In the genomic region with DNA sequence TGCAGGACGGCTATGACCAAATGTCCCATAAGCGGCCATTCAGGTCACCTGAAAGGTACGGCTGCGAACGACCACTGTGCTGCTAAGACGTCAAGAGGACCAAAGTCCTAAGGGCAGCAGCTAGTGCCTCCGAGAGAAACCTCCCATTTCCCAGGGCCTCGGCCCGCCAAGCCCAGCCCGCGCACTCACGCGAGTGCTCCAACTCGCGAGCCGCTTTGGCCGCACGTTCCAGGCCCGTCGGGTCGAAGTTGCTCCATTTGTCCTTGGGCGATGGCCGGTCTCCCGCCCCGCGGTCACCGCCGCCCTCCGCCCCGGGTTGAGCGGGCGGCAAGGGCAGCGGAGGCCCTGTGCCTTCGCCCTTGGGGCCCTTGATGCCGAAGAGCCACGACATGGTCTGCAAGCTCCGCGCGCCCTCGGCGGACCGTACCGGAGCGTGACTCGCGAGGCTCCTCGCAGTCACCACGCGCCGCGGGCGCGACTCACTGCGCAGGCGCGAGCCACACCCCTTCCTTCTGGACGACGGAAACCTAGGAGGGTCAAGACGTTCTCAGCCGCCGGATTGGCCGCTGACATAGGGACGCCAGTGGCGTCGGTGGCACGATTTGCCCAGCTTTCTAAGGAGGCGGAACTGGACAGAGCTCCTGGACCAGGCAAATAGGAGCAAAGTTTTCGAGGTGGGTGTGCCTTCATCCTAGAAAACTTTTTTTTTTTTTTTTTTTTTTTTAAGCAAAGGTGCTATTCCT, we compare ENCODE assay signal across 8 mouse cellular contexts. TPM values are rescaled to one million over a fixed set of nuclear protein-coding genes. Genes with fewer than 3 reads are reported as not detected.
DNase-seq lines count a peak whose midpoint lies in the region; ATAC-seq lines count a peak whose summit lies in the region.

Gene Atad3a, minus strand, starts transcription at position 481 of the 743 bp plus-strand sequence.

- no peaks in the 10 kb centered on the region for H3K9me3 ChIP-seq in hindbrain, embryonic 14.5 days (ENCODE audit: control insufficient read depth, low read length)

- WGBS in hindbrain, embryonic 14.5 days: under 1% methylated on average over 68 of the region's 68 CpGs

- H3K9ac ChIP-seq in hindbrain, embryonic 14.5 days: peak within 1 kb of the TSS; percentile 73

- ATAC-seq in hindbrain, embryonic 14.5 days (ENCODE audit: low FRiP score): peak; percentile 96

- peak within 1 kb of the TSS; percentile 40; the same call in 1 of the 2 replicates for H3K27ac ChIP-seq in hindbrain, embryonic 14.5 days

- H3K27me3 ChIP-seq in hindbrain, embryonic 14.5 days (ENCODE audit: control insufficient read depth, insufficient read depth, low read length): no peaks in the 10 kb centered on the region

- peak within 1 kb of the TSS; percentile 96 for H3K4me2 ChIP-seq in hindbrain, embryonic 14.5 days (replicated peaks)

- peaks cover 16% of the 10 kb centered on the region for H3K4me1 ChIP-seq in hindbrain, embryonic 14.5 days (replicated peaks; ENCODE audit: control insufficient read depth, insufficient read depth, low read length)

- peak within 1 kb of the TSS; percentile 70 for H3K4me3 ChIP-seq in hindbrain, embryonic 14.5 days (replicated peaks; ENCODE audit: low read length)

- peak; percentile 98 for DNase-seq in R1 (ENCODE audit: low read depth, low spot score)
- DNase-seq in cerebellum, postnatal 25 days: peak; percentile 98 to 99
- peak; percentile 96 to 98 for DNase-seq in frontal cortex, postnatal 25 days (ENCODE audit: low spot score in 2 of 2)
- peak; percentile 95 for DNase-seq in hindbrain, embryonic 14.5 days (ENCODE audit: low spot score)
- peak; percentile 97 to 98 for DNase-seq in layer of hippocampus, postnatal 36 days
- peak; percentile 97 for DNase-seq in lung, postnatal 36 days
- DNase-seq in retina, postnatal 1 day: peak; percentile 97
- peak; percentile 96 to 97 for DNase-seq in urinary bladder, adult 18-20 months (ENCODE audit: low spot score in 2 of 2)

- H3K36me3 ChIP-seq in hindbrain, embryonic 14.5 days (replicated peaks; ENCODE audit: control insufficient read depth, insufficient read depth): peaks cover 23% of the 10 kb centered on the region

RNA-seq across cellular contexts. Expression of gene Atad3a, which starts in this region (rescaled TPM):
- polyA plus RNA-seq in hindbrain, embryonic 14.5 days (2014; fragmentation: Nextera tagmentation; extraction: Ambion mirVana): 73.0 and 82.2 TPM in 2 replicates
- total RNA-seq in layer of hippocampus, postnatal 36 days (2021): 10 to 100 TPM; 51.8 to 54.0 TPM

Comparison
In these comparisons a context has a peak if more than half of its experiments do, and no peak if none do; other contexts are left out.
1. Peak in every context shown above with its lines: DNase-seq, ATAC-seq, H3K4me3 ChIP-seq and H3K27ac ChIP-seq.